Mouse (Mus musculus): ENCODE results near the gene Gramd4. TPM values are rescaled to one million over a fixed set of nuclear protein-coding genes. Genes with fewer than 3 reads are reported as not detected.

The Gramd4 gene
- polyA plus RNA-seq (2014; fragmentation: Illumina TruSeq; extraction: RNeasy Lipid Tissue Mini Kit (QIAGEN cat#74804); ENCODE audit: low read depth, low replicate concordance) = 2.0 TPM

DNA sequence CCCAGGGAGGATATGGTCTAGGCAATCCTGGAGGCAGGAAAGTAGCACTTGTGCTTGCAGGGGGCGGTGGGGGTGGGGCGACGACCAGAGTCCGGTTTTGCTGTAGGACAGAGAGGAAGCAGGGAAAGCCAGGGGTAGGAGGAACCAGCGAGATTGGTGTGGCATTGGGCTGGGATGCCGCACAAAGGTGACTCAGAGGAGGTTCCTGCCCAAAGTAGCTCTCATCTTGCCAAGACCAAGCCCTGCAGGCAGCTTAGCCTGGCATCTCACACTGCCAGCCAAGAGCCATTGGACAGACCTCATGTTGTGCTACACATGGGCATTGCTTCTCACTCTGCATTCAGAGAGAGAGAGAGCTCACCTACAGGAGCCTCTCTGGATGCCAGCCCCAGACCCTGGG is at the start of gene Gramd4:
Gramd4 (plus strand) TSS at position 283 of the 400 bp plus-strand sequence.

DNA sequence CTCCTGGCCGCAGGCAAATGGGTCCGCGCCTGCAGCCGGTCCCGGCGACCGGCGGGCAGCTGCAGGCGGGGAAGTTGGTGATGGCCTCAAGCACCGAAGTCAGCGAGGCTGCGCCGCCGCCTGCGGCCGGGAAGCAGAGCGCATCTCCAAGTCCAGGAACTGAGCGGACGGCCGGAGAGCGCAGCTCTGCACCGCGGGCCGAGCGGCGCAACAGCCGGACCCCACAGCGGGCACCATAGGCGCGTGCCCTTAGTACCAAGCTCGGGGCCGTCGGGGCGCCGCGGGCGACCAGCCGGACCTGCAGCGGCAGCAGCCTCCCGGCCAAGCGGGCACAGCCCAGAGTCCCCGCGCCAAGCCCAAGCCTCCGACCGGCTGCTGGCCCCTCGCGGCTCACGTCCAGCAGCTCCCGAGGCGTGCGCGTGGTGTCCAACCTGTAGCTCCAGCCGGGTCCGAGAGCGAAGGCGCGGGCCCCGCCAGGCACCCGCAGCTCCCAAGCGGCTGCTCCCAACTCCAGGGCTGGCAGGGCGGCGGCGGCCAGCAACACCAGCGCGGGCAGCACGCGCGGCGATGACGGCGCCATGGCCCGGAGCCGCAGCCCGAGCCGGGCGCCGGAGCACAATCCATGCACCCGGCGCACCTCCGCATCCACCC is 24.2 kb upstream of the Gramd4 start, which contains the start of gene Celsr1:
Celsr1 (minus strand) TSS at position 587 of the 651 bp plus-strand sequence.

DNA sequence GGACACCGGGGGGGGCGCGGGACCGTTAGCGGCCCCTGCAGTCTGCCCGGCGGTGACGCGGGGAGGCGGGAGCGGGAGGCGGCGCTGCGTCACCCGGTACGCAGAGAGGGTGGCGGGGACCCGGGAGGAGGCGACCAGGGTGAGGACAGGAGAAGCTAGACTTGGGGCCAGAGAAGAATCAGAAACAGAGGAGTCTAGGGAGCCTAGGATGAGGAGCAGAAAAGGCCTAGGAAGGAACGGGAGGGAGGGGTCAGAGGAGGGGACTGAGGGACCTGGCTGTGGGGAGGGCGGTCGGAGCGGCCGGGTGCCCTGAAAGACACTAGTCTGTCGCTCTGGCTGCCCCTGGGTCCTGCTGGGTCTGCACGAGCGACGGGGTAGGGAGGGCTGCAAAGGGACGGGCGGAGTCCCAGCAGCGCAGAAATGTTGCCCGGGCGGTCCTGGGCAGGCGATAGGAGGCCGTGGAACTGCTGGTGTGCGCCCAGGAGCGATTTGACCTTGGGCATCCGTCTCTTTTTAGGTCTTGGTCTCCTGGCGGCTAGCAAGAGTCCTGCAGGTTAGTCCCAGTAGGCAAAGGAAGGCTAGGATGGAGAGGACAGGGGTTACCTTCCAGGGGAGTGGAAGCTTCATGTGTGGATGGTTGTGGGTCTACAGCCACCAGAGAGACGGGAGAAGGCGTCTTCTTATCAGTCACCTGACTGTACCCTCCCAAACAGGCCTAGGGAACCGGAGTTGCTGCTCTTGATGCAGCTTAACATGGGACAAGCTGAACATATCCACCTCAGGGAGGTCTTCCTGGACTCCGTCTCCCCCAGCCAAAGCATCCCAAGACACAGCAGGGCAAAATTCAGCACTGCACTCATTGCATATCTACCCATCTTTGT is 128.4 kb downstream of the Gramd4 start, which contains the start of gene Cerk:
Cerk (minus strand) TSS at position 453 of the 881 bp plus-strand sequence.

Other genes starting within 250 kb of the Gramd4 start
- gene Cdpf1, start 246.0 kb upstream of the Gramd4 start, polyA plus RNA-seq (2014; fragmentation: Illumina TruSeq; extraction: RNeasy Lipid Tissue Mini Kit (QIAGEN cat#74804); ENCODE audit: low read depth, low replicate concordance) = 1.3 TPM
- gene Pkdrej, start 236.0 kb upstream of the Gramd4 start, polyA plus RNA-seq (2014; fragmentation: Illumina TruSeq; extraction: RNeasy Lipid Tissue Mini Kit (QIAGEN cat#74804); ENCODE audit: low read depth, low replicate concordance) = 0.12 TPM
- 8.0 TPM for gene Ttc38, start 225.4 kb upstream of the Gramd4 start, polyA plus RNA-seq (2014; fragmentation: Illumina TruSeq; extraction: RNeasy Lipid Tissue Mini Kit (QIAGEN cat#74804); ENCODE audit: low read depth, low replicate concordance)
- not detected for gene Gtse1, start 197.9 kb upstream of the Gramd4 start, polyA plus RNA-seq (2014; fragmentation: Illumina TruSeq; extraction: RNeasy Lipid Tissue Mini Kit (QIAGEN cat#74804); ENCODE audit: low read depth, low replicate concordance)
- gene Trmu, start 178.4 kb upstream of the Gramd4 start, polyA plus RNA-seq (2014; fragmentation: Illumina TruSeq; extraction: RNeasy Lipid Tissue Mini Kit (QIAGEN cat#74804); ENCODE audit: low read depth, low replicate concordance) = 11.7 TPM
- gene Celsr1, start 23.9 kb upstream of the Gramd4 start, polyA plus RNA-seq (2014; fragmentation: Illumina TruSeq; extraction: RNeasy Lipid Tissue Mini Kit (QIAGEN cat#74804); ENCODE audit: low read depth, low replicate concordance) = not detected
- gene Cerk, start 128.4 kb downstream of the Gramd4 start, polyA plus RNA-seq (2014; fragmentation: Illumina TruSeq; extraction: RNeasy Lipid Tissue Mini Kit (QIAGEN cat#74804); ENCODE audit: low read depth, low replicate concordance) = 8.1 TPM
- gene Tbc1d22a, start 156.8 kb downstream of the Gramd4 start, polyA plus RNA-seq (2014; fragmentation: Illumina TruSeq; extraction: RNeasy Lipid Tissue Mini Kit (QIAGEN cat#74804); ENCODE audit: low read depth, low replicate concordance) = 2.9 TPM